Mouse (Mus musculus) cerebellum, adult 2 months (tissue): ENCODE measurements around the gene Lmf1. TPM values are rescaled to one million over a fixed set of nuclear protein-coding genes. Genes with fewer than 3 reads are reported as not detected.
A peak's percentile ranks its signal among the peaks of the same experiment; 100 is the strongest.

Experiments used
- DNase-seq, 2 experiments: peaks; one replicate each; pipeline ENCODE4 v3.0.0; 2021
- H3K27ac ChIP-seq: fragments of 200-500 bp; 2 replicates; pipeline ENCODE4 v1.5.1; 2012; ENCODE audit warnings: low read length, control low read depth, inconsistent platforms; ENCODE audit not compliant: insufficient read depth
- H3K27me3 ChIP-seq: fragments of 200-500 bp; 2 replicates; pipeline ENCODE4 v1.6.1; 2012; ENCODE audit warnings: inconsistent platforms, mild to moderate bottlenecking, low read length, moderate library complexity; ENCODE audit not compliant: control insufficient read depth, insufficient read depth
- H3K4me1 ChIP-seq: fragments of 200-500 bp; 2 replicates; pipeline ENCODE4 v1.6.1; 2011; ENCODE audit warnings: low read length; ENCODE audit not compliant: control insufficient read depth, insufficient read depth
- H3K4me3 ChIP-seq: fragments of 200-500 bp; replicated peaks from 2 replicates; pipeline ENCODE3; 2011; ENCODE audit warnings: mild to moderate bottlenecking, low read depth, low read length, control low read depth; ENCODE audit not compliant: insufficient read depth
- CTCF ChIP-seq: fragments of 200-500 bp; IDR thresholded peaks from 2 replicates; pipeline ENCODE4 v1.5.1; 2011; ENCODE audit warnings: low read depth, mild to moderate bottlenecking, control low read depth, low read length, moderate library complexity, borderline replicate concordance; ENCODE audit not compliant: insufficient read depth
- POLR2A ChIP-seq: fragments of 200-500 bp; IDR thresholded peaks from 2 replicates; pipeline ENCODE4 v1.6.1; 2011; ENCODE audit warnings: low read length, control low read depth, borderline replicate concordance; ENCODE audit not compliant: insufficient read depth
- WGBS: fragments of 180-500 bp; shearing (Covaris S2); methylation state at CpG from one replicate; pipeline ENCODE4 v1.1.7; 2018; 5-methylcytosine and 5-hydroxymethylcytosine counted together
- polyA plus RNA-seq: library from polyadenylated mRNA; depleted of rRNA; stranded (reverse); fragments of >200 nt; gene quantifications from 2 replicates; pipeline ENCODE4 v1.2.3, GENCODE M21; 2012

Lmf1 gene
- polyA plus RNA-seq, 1 experiment, result 19.1 TPM

- DNase-seq, result no peak
- no peaks in the 10 kb centered on the region for H3K27me3 ChIP-seq
- H3K27ac ChIP-seq, result no peak overlapping the region
- no peak overlapping the region for H3K4me3 ChIP-seq
- 70% methylated on average over 8 of the region's 8 CpGs for WGBS
- TF ChIP-seq CTCF (no peak), POLR2A (no peak)
- peaks cover 6% of the 10 kb centered on the region; the same call in 1 of the 2 replicates for H3K4me1 ChIP-seq
Observed at GRCm38 (mm10) chr17:25582076-25582475, 3.2 kb downstream of the Lmf1 start.

GRCm38 (mm10) chr17:25583099-25583498 lies 4.2 kb downstream of the Lmf1 start:
- DNase-seq, result no peak
- Histone ChIP-seq H3K4me3 (no peak overlapping the region), H3K4me1 (peaks cover 6% of the 10 kb centered on the region; the same call in 1 of the 2 replicates), H3K27me3 (no peaks in the 10 kb centered on the region), H3K27ac (no peak overlapping the region)
- TF ChIP-seq CTCF (no peak), POLR2A (no peak)
- WGBS, result 77% methylated on average over 4 of the region's 4 CpGs

GRCm38 (mm10) chr17:25583858-25584257 lies 5.0 kb downstream of the Lmf1 start:
- H3K27me3 ChIP-seq, result no peaks in the 10 kb centered on the region
- 89% methylated on average over 8 of the region's 8 CpGs for WGBS
- TF ChIP-seq POLR2A (no peak), CTCF (no peak)
- no peak overlapping the region for H3K27ac ChIP-seq
- no peak for DNase-seq
- no peak overlapping the region for H3K4me3 ChIP-seq
- H3K4me1 ChIP-seq, result 0 out of 2 replicates have a peak, but pooled peaks cover 3% of the 10 kb centered on the region

- Histone ChIP-seq H3K4me1 (0 out of 2 replicates have a peak, but pooled peaks cover 3% of the 10 kb centered on the region), H3K27me3 (no peaks in the 10 kb centered on the region), H3K27ac (no peak overlapping the region), H3K4me3 (no peak overlapping the region)
- TF ChIP-seq POLR2A, result no peak
- TF ChIP-seq CTCF, result no peak
- DNase-seq, result no peak
- WGBS, result 93% methylated on average over 9 of the region's 9 CpGs
Observed at GRCm38 (mm10) chr17:25584646-25585045, 5.8 kb downstream of the Lmf1 start.

- Histone ChIP-seq H3K27ac (no peak overlapping the region), H3K27me3 (no peaks in the 10 kb centered on the region), H3K4me1 (peaks cover 12% of the 10 kb centered on the region), H3K4me3 (no peak overlapping the region)
- WGBS, result 92% methylated on average over 6 of the region's 6 CpGs
- TF ChIP-seq CTCF, result no peak
- no peak for TF ChIP-seq POLR2A
- no peak for DNase-seq
Observed at GRCm38 (mm10) chr17:25590068-25590467, 11.2 kb downstream of the Lmf1 start.

GRCm38 (mm10) chr17:25590985-25591384 lies 12.1 kb downstream of the Lmf1 start:
- DNase-seq, result no peak
- H3K27ac ChIP-seq, result no peak overlapping the region

GRCm38 (mm10) chr17:25592336-25592735 lies 13.5 kb downstream of the Lmf1 start:
- Histone ChIP-seq H3K4me3 (no peak overlapping the region), H3K4me1 (peaks cover 15% of the 10 kb centered on the region), H3K27me3 (no peaks in the 10 kb centered on the region), H3K27ac (no peak overlapping the region; the same call in 1 of the 2 replicates)
- 69% methylated on average over 6 of the region's 6 CpGs for WGBS
- no peak for DNase-seq
- TF ChIP-seq CTCF (no peak), POLR2A (no peak)

More at GRCm38 (mm10) chr17:25590985-25591384, 12.1 kb downstream of the Lmf1 start:
- WGBS, result 89% methylated on average over 4 of the region's 4 CpGs
- Histone ChIP-seq H3K4me1 (peaks cover 12% of the 10 kb centered on the region), H3K27me3 (no peaks in the 10 kb centered on the region), H3K4me3 (no peak overlapping the region)
- TF ChIP-seq POLR2A (no peak), CTCF (peak; percentile 22; the same call in 1 of the 2 replicates)

- DNase-seq, result peak in 1 of 2 experiments; percentile 40
- no peak for TF ChIP-seq CTCF
- no peak for TF ChIP-seq POLR2A
- WGBS, result 42% methylated on average over 22 of the region's 22 CpGs
- H3K27me3 ChIP-seq, result no peaks in the 10 kb centered on the region
- peaks cover 24% of the 10 kb centered on the region for H3K4me1 ChIP-seq
- H3K4me3 ChIP-seq, result no peak overlapping the region
- no peak overlapping the region for H3K27ac ChIP-seq
Observed at GRCm38 (mm10) chr17:25593411-25594261, 14.8 kb downstream of the Lmf1 start.
